Mouse (Mus musculus): Measurements from ENCODE around the gene Uso1.

The Uso1 gene

DNA sequence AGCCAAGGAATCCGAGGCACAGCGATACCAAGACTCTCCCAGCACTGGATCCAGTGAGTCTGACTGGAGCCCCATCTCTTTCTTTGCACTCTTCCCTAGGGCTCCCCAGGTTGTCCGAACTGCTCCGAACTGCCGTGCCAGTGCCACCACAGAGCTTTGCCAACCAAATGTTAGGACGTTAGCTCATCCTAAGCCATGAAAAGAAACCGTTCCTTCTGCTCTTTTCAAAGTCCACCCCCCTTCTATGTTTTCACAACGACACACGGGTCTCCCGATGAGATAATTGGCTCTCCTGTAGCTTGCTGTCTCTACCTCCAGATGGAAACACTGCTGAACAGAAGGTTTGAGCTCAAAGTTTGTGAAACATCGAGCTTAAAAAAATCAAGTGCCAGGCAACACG, 103.0 kb downstream of the Uso1 start:
- DNase-seq (ENCODE audit: low spot score): no peak

DNA sequence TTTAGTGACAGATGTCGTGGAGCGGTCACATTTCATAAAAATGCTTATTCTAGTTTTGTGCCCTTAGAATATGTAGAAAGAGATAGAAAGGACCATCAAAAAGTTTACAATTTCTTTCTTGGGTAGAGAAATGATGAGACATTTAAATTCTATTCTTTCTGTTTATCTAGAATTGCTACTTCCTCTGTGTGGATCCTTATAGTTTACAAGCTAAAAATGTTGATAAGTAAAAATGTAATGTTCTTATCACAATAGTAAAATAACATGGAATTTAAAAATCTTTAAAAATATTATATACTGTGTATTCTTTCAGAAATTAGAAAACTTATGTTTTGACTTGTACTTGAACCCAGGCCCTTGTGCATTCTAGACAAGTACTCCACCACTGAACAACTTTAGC, 107.2 kb downstream of the Uso1 start:
- DNase-seq (ENCODE audit: low spot score): no peak

DNA sequence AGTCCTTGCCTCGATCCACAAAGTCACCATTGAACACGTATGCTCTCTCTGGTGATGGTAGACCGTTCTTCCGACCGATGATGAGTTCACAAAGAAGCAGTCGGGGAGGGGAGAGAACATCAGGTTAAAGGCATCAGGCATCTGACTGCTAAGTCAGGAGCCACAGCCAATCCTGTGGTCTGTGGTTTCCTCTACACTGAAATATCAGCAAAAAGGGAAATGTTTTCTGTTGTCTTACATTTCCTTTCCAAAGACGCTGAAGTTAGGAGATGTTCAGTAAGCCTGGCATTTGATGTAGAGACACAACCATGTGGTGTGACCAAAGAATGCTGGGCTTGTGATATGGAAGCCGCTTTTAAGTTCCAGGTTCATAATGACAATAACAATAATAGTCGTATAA, 107.7 kb downstream of the Uso1 start:
- no peak for DNase-seq (ENCODE audit: low spot score)

DNA sequence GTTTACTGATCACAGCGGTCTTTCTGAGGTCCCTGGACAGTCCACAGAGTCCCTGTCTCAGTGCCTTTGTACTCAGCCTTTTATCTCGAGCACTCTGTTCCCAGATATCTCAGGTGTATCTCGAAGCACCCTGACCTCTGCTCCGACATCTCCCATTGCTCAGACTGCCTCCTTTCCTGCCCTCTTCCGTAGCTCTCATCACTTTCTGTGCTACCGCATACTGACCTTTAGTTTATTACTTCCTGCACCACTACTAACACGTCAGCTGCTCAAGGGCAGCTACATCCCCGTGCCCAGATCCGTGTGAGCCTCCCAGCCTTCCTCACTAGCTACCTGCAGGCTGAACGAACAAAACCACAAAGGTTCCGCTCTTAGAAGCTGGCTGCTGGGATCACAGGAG, 110.9 kb downstream of the Uso1 start:
- DNase-seq (ENCODE audit: low spot score): no peak

DNA sequence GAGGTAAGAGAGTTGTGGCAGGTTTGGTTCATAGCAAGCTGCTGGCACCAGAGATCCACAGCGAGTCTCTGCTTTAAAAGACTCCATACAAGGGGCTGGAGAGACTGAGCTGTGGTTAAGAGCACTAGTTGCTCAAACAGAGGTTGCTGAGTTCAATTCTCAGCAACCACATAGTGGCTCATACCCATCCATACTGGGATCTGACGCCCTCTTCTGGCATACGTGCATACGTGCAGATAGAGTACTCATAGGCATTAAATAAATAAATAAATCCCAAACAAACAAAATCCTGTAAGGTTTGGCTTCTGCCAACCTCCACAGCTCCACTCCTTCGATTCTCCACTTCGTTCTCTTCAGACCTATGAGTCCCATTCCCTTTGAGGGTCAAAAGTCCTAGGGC, 114.3 kb downstream of the Uso1 start:
- DNase-seq (ENCODE audit: low spot score): no peak

Data from testis, postnatal 10 days (tissue).